Mouse (Mus musculus) induced T-regulatory cell, adult 2 months (primary cell): Measurements from ENCODE around the gene Pwp1.
"Not testable (repeated sequence)": the region's sequence is repeated elsewhere in the genome, so short reads cannot be mapped to it uniquely, and the experiment has no call there.

Experiments
- DNase-seq: peaks from one replicate; pipeline ENCODE4 v3.0.0-alpha.2; 2012; ENCODE audit warnings: low read depth

Pwp1 gene

GRCm38 (mm10) chr10:85829085-85829853 lies at the start of gene Pwp1:
Gene Pwp1, plus strand, starts transcription at chr10:85829494.
- peak; percentile 75 for DNase-seq

- not testable (repeated sequence) for DNase-seq
Measured at GRCm38 (mm10) chr10:85822143-85822696, 7.1 kb upstream of the Pwp1 start.

GRCm38 (mm10) chr10:85823752-85824151 lies 5.5 kb upstream of the Pwp1 start:
- DNase-seq = not testable (repeated sequence)

GRCm38 (mm10) chr10:85828722-85829084 lies 591 bp upstream of the Pwp1 start:
- DNase-seq = not testable (repeated sequence)

GRCm38 (mm10) chr10:85846105-85846862 lies 17.0 kb downstream of the Pwp1 start:
- DNase-seq = no peak

- peak; percentile 93 for DNase-seq
Measured at GRCm38 (mm10) chr10:85871698-85872478, 42.6 kb downstream of the Pwp1 start.

- no peak for DNase-seq
Measured at GRCm38 (mm10) chr10:85872479-85872773, 43.1 kb downstream of the Pwp1 start.

GRCm38 (mm10) chr10:85873861-85874544 lies 44.7 kb downstream of the Pwp1 start:
- DNase-seq = no peak

- no peak for DNase-seq
Measured at GRCm38 (mm10) chr10:85875812-85876211, 46.5 kb downstream of the Pwp1 start.

- DNase-seq = no peak
Measured at GRCm38 (mm10) chr10:85879886-85880486, 50.7 kb downstream of the Pwp1 start.

GRCm38 (mm10) chr10:85916498-85917309 lies 87.4 kb downstream of the Pwp1 start, which contains the start of gene Prdm4:
Gene Prdm4, minus strand, starts transcription at chr10:85917142.
- DNase-seq = peak; percentile 99

- DNase-seq = peak; percentile 68
Measured at GRCm38 (mm10) chr10:85927676-85928445, 98.6 kb downstream of the Pwp1 start, which contains the start of gene Ascl4. Gene Ascl4, plus strand, starts transcription at chr10:85927681.

GRCm38 (mm10) chr10:85928499-85929207 lies 99.4 kb downstream of the Pwp1 start:
- DNase-seq = peak; percentile 85

GRCm38 (mm10) chr10:85929208-85929591 lies 99.9 kb downstream of the Pwp1 start:
- DNase-seq = no peak

- DNase-seq = no peak
Measured at GRCm38 (mm10) chr10:85929962-85930361, 100.7 kb downstream of the Pwp1 start.

GRCm38 (mm10) chr10:85936280-85936965 lies 107.1 kb downstream of the Pwp1 start:
- no peak for DNase-seq
